Mouse (Mus musculus) small intestine, adult 2 months (tissue): Measurements from ENCODE around the gene Slco1c1. TPM values are rescaled to one million over a fixed set of nuclear protein-coding genes. Genes with fewer than 3 reads are reported as not detected.

Experiments used
- H3K27ac ChIP-seq: fragments of 200-500 bp; 2 replicates; pipeline ENCODE4 v1.5.1; 2012; ENCODE audit warnings: low read depth, low read length, control low read depth, inconsistent platforms; ENCODE audit not compliant: insufficient read depth
- H3K27me3 ChIP-seq: fragments of 200-500 bp; 2 replicates; pipeline ENCODE4 v1.6.1; 2012; ENCODE audit warnings: mild to moderate bottlenecking, moderate library complexity, low read length, inconsistent platforms; ENCODE audit not compliant: control insufficient read depth, insufficient read depth
- H3K36me3 ChIP-seq: fragments of 200-500 bp; 2 replicates; pipeline ENCODE4 v1.6.1; 2012; ENCODE audit warnings: mild to moderate bottlenecking, low read length, control low read depth, inconsistent platforms; ENCODE audit not compliant: control insufficient read depth, insufficient read depth
- H3K4me1 ChIP-seq: fragments of 200-500 bp; 2 replicates; pipeline ENCODE4 v1.6.1; 2012; ENCODE audit warnings: low read length, inconsistent platforms, mixed read lengths; ENCODE audit not compliant: control insufficient read depth, insufficient read depth, insufficient read length
- H3K4me3 ChIP-seq: fragments of 200-500 bp; 2 replicates; pipeline ENCODE4 v1.5.1; 2012; ENCODE audit warnings: low read depth, mild to moderate bottlenecking, control low read depth, inconsistent platforms, low read length, moderate library complexity
- CTCF ChIP-seq: fragments of 200-500 bp; IDR thresholded peaks from 2 replicates; pipeline ENCODE4 v1.5.1; 2012; ENCODE audit warnings: low read depth, mild to moderate bottlenecking, control low read depth, inconsistent platforms, low read length, moderate library complexity, mixed read lengths; ENCODE audit not compliant: insufficient replicate concordance, insufficient read length; ENCODE audit errors: extremely low read depth
- POLR2A ChIP-seq: fragments of 200-500 bp; IDR thresholded peaks from 2 replicates; pipeline ENCODE4 v1.6.1; 2012; ENCODE audit warnings: low read depth, mild to moderate bottlenecking, control low read depth, inconsistent platforms, low read length, moderate library complexity
- WGBS: fragments of 180-500 bp; shearing (Covaris S2); methylation state at CpG from one replicate; pipeline ENCODE4 v1.1.7; 2018; 5-methylcytosine and 5-hydroxymethylcytosine counted together
- polyA plus RNA-seq: library from polyadenylated mRNA; depleted of rRNA; stranded (reverse); fragments of >200 nt; gene quantifications from 2 replicates; pipeline ENCODE4 v1.2.3, GENCODE M21; 2012

Gene Slco1c1
- polyA plus RNA-seq, 1 experiment, result 0.04 TPM

GRCm38 (mm10) chr6:141543344-141543743 is 19.2 kb downstream of the Slco1c1 start:
- TF ChIP-seq POLR2A (no peak), CTCF (no peak)
- WGBS, result 74% methylated on average over 7 of the region's 7 CpGs

DNA sequence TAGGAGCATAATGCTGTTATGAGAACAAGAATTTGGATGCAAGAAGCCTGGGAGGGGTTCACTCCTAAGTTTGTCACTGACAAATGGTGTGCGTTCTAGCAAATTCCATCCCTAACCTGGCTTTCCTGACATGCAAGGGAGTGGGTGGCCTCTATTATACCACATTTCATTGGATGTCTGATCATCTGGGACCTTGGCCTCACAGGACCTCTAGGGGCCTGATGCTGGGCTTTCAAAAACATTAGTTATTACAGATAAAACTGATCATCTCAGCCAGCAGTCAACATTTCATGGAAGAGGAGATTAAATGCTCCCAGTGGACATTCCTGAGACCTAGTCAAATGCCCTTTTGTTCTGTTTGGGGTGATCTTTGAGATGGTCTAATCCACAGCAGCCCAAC is 34.0 kb downstream of the Slco1c1 start:
- WGBS, result 86% methylated on average over 1 of the region's 1 CpGs
- no peak for TF ChIP-seq CTCF
- TF ChIP-seq POLR2A, result no peak
- Histone ChIP-seq H3K27me3 (no peaks in the 10 kb centered on the region), H3K36me3 (no peaks in the 10 kb centered on the region), H3K27ac (no peak overlapping the region), H3K4me3 (no peak overlapping the region), H3K4me1 (no peaks in the 10 kb centered on the region)

More at GRCm38 (mm10) chr6:141543344-141543743, 19.2 kb downstream of the Slco1c1 start:
- no peaks in the 10 kb centered on the region for H3K4me1 ChIP-seq
- no peaks in the 10 kb centered on the region for H3K27me3 ChIP-seq
- H3K36me3 ChIP-seq, result no peaks in the 10 kb centered on the region
- no peak overlapping the region for H3K4me3 ChIP-seq
- no peak overlapping the region for H3K27ac ChIP-seq

- Histone ChIP-seq H3K27me3 (no peaks in the 10 kb centered on the region), H3K27ac (no peak overlapping the region), H3K36me3 (no peaks in the 10 kb centered on the region), H3K4me1 (no peaks in the 10 kb centered on the region), H3K4me3 (no peak overlapping the region)
- no peak for TF ChIP-seq CTCF
- TF ChIP-seq POLR2A, result no peak
- 79% methylated on average over 2 of the region's 2 CpGs for WGBS
These were observed 43.2 kb downstream of the Slco1c1 start for GRCm38 (mm10) chr6:141567366-141567765.

- Histone ChIP-seq H3K4me3 (no peak overlapping the region), H3K27ac (no peak overlapping the region), H3K4me1 (no peaks in the 10 kb centered on the region), H3K36me3 (no peaks in the 10 kb centered on the region), H3K27me3 (no peaks in the 10 kb centered on the region)
- TF ChIP-seq POLR2A, result no peak
- no peak for TF ChIP-seq CTCF
- 80% methylated on average over 10 of the region's 10 CpGs for WGBS
These were observed 43.8 kb downstream of the Slco1c1 start for GRCm38 (mm10) chr6:141567852-141568558.

GRCm38 (mm10) chr6:141568559-141568946 is 44.4 kb downstream of the Slco1c1 start:
- H3K36me3 ChIP-seq, result no peaks in the 10 kb centered on the region
- TF ChIP-seq CTCF (no peak), POLR2A (no peak)

DNA sequence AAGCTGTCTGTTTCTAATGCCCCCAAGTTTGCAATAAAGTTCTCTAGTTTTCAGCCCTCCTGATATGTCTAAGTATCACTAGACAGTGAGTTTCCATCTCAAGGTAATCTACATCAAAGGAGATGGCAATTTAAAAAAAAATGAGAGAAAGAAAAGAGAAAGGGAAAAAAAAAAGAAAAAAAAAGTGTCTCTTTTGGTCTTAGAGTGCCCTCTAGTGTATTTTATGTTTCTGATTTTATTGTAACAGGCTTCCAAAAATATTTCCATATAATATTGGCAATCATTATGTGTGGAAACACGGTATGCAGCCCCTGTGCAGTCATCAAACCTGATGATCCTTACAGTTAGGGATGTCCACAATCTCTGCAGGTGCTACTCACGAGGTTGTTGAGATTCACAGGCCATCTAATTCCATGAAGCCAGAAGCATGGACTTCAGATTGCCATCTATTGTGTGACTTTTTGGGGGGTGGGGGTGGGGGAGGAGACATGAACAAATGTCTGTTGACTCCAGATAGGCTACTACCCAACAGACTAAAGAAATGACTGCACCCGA is 52.6 kb downstream of the Slco1c1 start:
- TF ChIP-seq POLR2A, result no peak
- TF ChIP-seq CTCF, result no peak
- H3K4me3 ChIP-seq, result no peak overlapping the region
- H3K36me3 ChIP-seq, result no peaks in the 10 kb centered on the region
- WGBS, result 42% methylated on average over 3 of the region's 3 CpGs
- H3K27me3 ChIP-seq, result no peaks in the 10 kb centered on the region
- H3K4me1 ChIP-seq, result no peaks in the 10 kb centered on the region
- no peak overlapping the region for H3K27ac ChIP-seq

More at GRCm38 (mm10) chr6:141568559-141568946, 44.4 kb downstream of the Slco1c1 start:
- Histone ChIP-seq H3K27me3 (no peaks in the 10 kb centered on the region), H3K4me3 (no peak overlapping the region), H3K27ac (no peak overlapping the region), H3K4me1 (no peaks in the 10 kb centered on the region)
- 75% methylated on average over 3 of the region's 3 CpGs for WGBS

GRCm38 (mm10) chr6:141584791-141585403 is 60.7 kb downstream of the Slco1c1 start:
- TF ChIP-seq CTCF (no peak), POLR2A (no peak)
- Histone ChIP-seq H3K4me3 (no peak overlapping the region), H3K27me3 (no peaks in the 10 kb centered on the region), H3K4me1 (no peaks in the 10 kb centered on the region), H3K27ac (no peak overlapping the region), H3K36me3 (no peaks in the 10 kb centered on the region)
- 80% methylated on average over 1 of the region's 1 CpGs for WGBS
